In the genomic region with DNA sequence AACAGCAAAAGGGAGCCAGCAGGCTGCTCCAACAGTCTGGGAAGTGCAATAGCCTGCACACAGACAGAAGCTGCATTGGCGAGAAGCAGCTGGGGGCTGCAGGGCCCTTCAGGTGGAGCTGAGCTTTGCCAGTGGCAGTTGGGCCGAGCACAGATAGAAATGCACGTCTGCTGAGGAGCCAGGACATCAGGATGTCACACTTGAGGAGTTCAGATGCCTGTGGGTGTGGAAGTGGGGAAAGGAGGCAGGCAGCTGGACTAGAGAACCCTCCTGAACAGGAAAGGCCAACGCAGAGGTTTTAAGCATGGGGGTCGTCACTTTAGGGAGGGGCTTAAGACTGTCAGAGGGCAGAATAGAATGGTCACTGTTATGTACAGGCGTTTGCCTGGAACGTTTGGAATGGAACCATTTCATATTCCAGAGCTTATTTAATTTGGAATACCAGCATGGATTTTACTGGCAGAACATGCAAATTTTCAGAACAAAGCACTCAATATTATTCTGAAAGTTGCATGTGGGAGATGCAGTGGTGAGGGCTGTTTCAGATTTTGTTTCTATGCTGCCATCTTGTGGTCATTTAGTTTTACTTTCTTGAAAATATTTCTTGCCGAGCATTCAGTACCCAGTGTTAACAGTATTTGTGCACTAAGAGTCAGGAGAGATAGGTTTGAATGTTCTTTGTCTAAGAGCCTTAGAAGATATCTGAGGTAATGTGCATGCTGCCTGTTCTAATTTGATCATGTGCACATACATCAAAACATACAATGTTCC, we compare ENCODE assay signal across 8 mouse cellular contexts. TPM values are rescaled to one million over a fixed set of nuclear protein-coding genes. Genes with fewer than 3 reads are reported as not detected.
DNase-seq lines count a peak whose midpoint lies in the region; ATAC-seq and TF ChIP-seq lines count a peak whose summit lies in the region.

No protein-coding gene starts in this region.

- 48% methylated on average over 8 of the region's 8 CpGs for WGBS in heart, adult 2 months
- WGBS in embryonic facial prominence, embryonic 11.5 days: 49% methylated on average over 8 of the region's 8 CpGs
- 70% methylated on average over 8 of the region's 8 CpGs for WGBS in thymus, adult 2 months

- H3K27ac ChIP-seq in heart, adult 2 months: no peak overlapping the region
- H3K27ac ChIP-seq in embryonic facial prominence, embryonic 11.5 days (replicated peaks; ENCODE audit: low read depth, low read length): no peak overlapping the region
- H3K27ac ChIP-seq in thymus, adult 2 months (ENCODE audit: control insufficient read depth, insufficient read depth, low read length): no peak overlapping the region

- no peak for DNase-seq in heart, adult 2 months
- no peak for DNase-seq in heart, postnatal 36 days
- DNase-seq in CD4-positive, CD25-positive, alpha-beta regulatory T cell, adult 2 months (ENCODE audit: low read depth, low spot score): peak; percentile 68
- DNase-seq in embryonic facial prominence, embryonic 11.5 days (ENCODE audit: low spot score): peak; percentile 84
- peak; percentile 12 for DNase-seq in skeletal muscle tissue, adult 2 months (ENCODE audit: low read depth, low spot score)
- no peak for DNase-seq in thymus, adult 2 months
- no peak for DNase-seq in testis, postnatal 14 days (ENCODE audit: low spot score)

- H3K4me3 ChIP-seq in heart, adult 2 months: no peak overlapping the region
- H3K4me3 ChIP-seq in embryonic facial prominence, embryonic 11.5 days (ENCODE audit: low read depth, low read length): no peak overlapping the region
- no peak overlapping the region for H3K4me3 ChIP-seq in thymus, adult 2 months (ENCODE audit: control insufficient read depth, insufficient read depth, low read length)

- no peak for TF ChIP-seq EP300 in heart, adult 2 months (IDR thresholded peaks at IDR 0.05; ENCODE audit: insufficient read depth, low read depth, low read length)

- peak; percentile 77 for TF ChIP-seq CTCF in heart, adult 2 months (IDR thresholded peaks at IDR 0.05)
- no peak for TF ChIP-seq CTCF in thymus, adult 2 months (IDR thresholded peaks at IDR 0.05; ENCODE audit: borderline replicate concordance, control insufficient read depth, extremely low read depth, insufficient read depth, low read length, poor library complexity)

- no peaks in the 10 kb centered on the region for H3K4me1 ChIP-seq in heart, adult 2 months (ENCODE audit: control insufficient read depth, insufficient read depth, low read length)
- no peaks in the 10 kb centered on the region for H3K4me1 ChIP-seq in embryonic facial prominence, embryonic 11.5 days (ENCODE audit: control insufficient read depth, insufficient read depth, low read length)
- H3K4me1 ChIP-seq in thymus, adult 2 months (replicated peaks; ENCODE audit: control insufficient read depth, insufficient read depth, low read length): no peaks in the 10 kb centered on the region

- no peaks in the 10 kb centered on the region for H3K79me2 ChIP-seq in heart, adult 2 months (replicated peaks; ENCODE audit: control insufficient read depth, insufficient read depth, low read length)

- TF ChIP-seq POLR2A in heart, adult 2 months (IDR thresholded peaks at IDR 0.05; ENCODE audit: insufficient read depth, low read depth, low read length): no peak
- no peak for TF ChIP-seq POLR2A in thymus, adult 2 months (IDR thresholded peaks at IDR 0.05; ENCODE audit: control insufficient read depth, extremely low read depth, insufficient read depth, low read length, poor library complexity)

- no peak overlapping the region for H3K9ac ChIP-seq in heart, adult 2 months (ENCODE audit: low read depth, low read length)
- H3K9ac ChIP-seq in embryonic facial prominence, embryonic 11.5 days (replicated peaks; ENCODE audit: low read length): no peak overlapping the region; the same call in 1 of the 2 replicates

- H3K4me2 ChIP-seq in embryonic facial prominence, embryonic 11.5 days (ENCODE audit: low read depth, low read length): no peak overlapping the region

- no peaks in the 10 kb centered on the region for H3K9me3 ChIP-seq in embryonic facial prominence, embryonic 11.5 days (replicated peaks; ENCODE audit: control insufficient read depth, low read length)

- ATAC-seq in embryonic facial prominence, embryonic 11.5 days (replicated peaks; ENCODE audit: insufficient number of reproducible peaks, low FRiP score, low TSS enrichment, low read depth): no peak
- peak; percentile 85 for ATAC-seq in inflammation-experienced regulatory T-cells, adult 6 months

- intact Hi-C loops in heart, adult 2 months (cut with DNase I): loop anchor here (1.0 to 5.0 kb wide), 3 partner anchors 97 to 206 kb away; no protein-coding TSS in a partner anchor
- intact Hi-C loops in heart, postnatal 36 days (cut with DNase I): loop anchor here (1.0 kb wide), 1 partner anchor 206 kb away; no protein-coding TSS in a partner anchor

- no peaks in the 10 kb centered on the region for H3K27me3 ChIP-seq in heart, adult 2 months (ENCODE audit: control insufficient read depth, insufficient read depth, low read length)
- no peaks in the 10 kb centered on the region for H3K27me3 ChIP-seq in embryonic facial prominence, embryonic 11.5 days (ENCODE audit: control insufficient read depth, insufficient read depth, low read length)
- no peaks in the 10 kb centered on the region for H3K27me3 ChIP-seq in thymus, adult 2 months (ENCODE audit: control insufficient read depth, insufficient read depth, low read length)

- H3K36me3 ChIP-seq in heart, adult 2 months (ENCODE audit: control insufficient read depth, insufficient read depth, low read length): peaks cover 2% of the 10 kb centered on the region; the same call in 1 of the 2 replicates
- H3K36me3 ChIP-seq in embryonic facial prominence, embryonic 11.5 days (replicated peaks; ENCODE audit: control insufficient read depth, insufficient read depth, low read depth, low read length): no peaks in the 10 kb centered on the region; the same call in 1 of the 2 replicates
- peaks cover 4% of the 10 kb centered on the region; the same call in 1 of the 2 replicates for H3K36me3 ChIP-seq in thymus, adult 2 months (ENCODE audit: control insufficient read depth, insufficient read depth, low read length)

RNA-seq across cellular contexts. Expression of gene Lrrc66, which starts 5.2 kb away (rescaled TPM):
- not detected for total RNA-seq in heart, adult 2 months (2021)
- polyA plus RNA-seq in heart, adult 2 months (2012; rRNA removed): 0.04 TPM in 1 of 2 replicates, not detected in the other
- not detected for total RNA-seq in heart, postnatal 36 days (2021)
- 0.25 and 0.46 TPM in 2 replicates for polyA plus RNA-seq in embryonic facial prominence, embryonic 11.5 days (2014; fragmentation: Nextera tagmentation; extraction: Ambion mirVana)
- 1 to 10 TPM in 1 of 3 experiments, under 1 TPM in 1, not detected in 1; 0.29 to 1.4 TPM for polyA plus RNA-seq in inflammation-experienced regulatory T-cells, adult 6 months (2017; shearing (Covaris generic))
- 0.07 and 0.18 TPM in 2 replicates for polyA plus RNA-seq in thymus, adult 2 months (2012; rRNA removed)

RNA-seq across cellular contexts. Expression of gene Sgcb, which starts 10.1 kb away (rescaled TPM):
- total RNA-seq in heart, adult 2 months (2021): 100 to 1,000 TPM; 101 to 113 TPM
- polyA plus RNA-seq in heart, adult 2 months (2012; rRNA removed): 43.2 and 84.3 TPM in 2 replicates
- total RNA-seq in heart, postnatal 36 days (2021): 100 to 1,000 TPM in 1 of 2 experiments, 10 to 100 TPM in 1; 97.5 to 103 TPM
- polyA plus RNA-seq in embryonic facial prominence, embryonic 11.5 days (2014; fragmentation: Nextera tagmentation; extraction: Ambion mirVana): 23.9 and 25.6 TPM in 2 replicates
- polyA plus RNA-seq in inflammation-experienced regulatory T-cells, adult 6 months (2017; shearing (Covaris generic)): 10 to 100 TPM; 11.6 to 12.5 (median 12.4) TPM
- 7.6 and 8.9 TPM in 2 replicates for polyA plus RNA-seq in thymus, adult 2 months (2012; rRNA removed)

RNA-seq across cellular contexts. Expression of gene Spata18, which starts 13.7 kb away (rescaled TPM):
- total RNA-seq in heart, adult 2 months (2021): under 1 TPM; 0.21 to 0.30 TPM
- polyA plus RNA-seq in heart, adult 2 months (2012; rRNA removed): 0.91 and 1.3 TPM in 2 replicates
- under 1 TPM; 0.27 to 0.28 TPM for total RNA-seq in heart, postnatal 36 days (2021)
- polyA plus RNA-seq in embryonic facial prominence, embryonic 11.5 days (2014; fragmentation: Nextera tagmentation; extraction: Ambion mirVana): 0.14 and 0.21 TPM in 2 replicates
- not detected for polyA plus RNA-seq in inflammation-experienced regulatory T-cells, adult 6 months (2017; shearing (Covaris generic))
- 0.19 and 0.42 TPM in 2 replicates for polyA plus RNA-seq in thymus, adult 2 months (2012; rRNA removed)

Comparison
In these comparisons a context has a peak if more than half of its experiments do, and no peak if none do; other contexts are left out.
1. DNase-seq: peak in CD4-positive, CD25-positive, alpha-beta regulatory T cell, adult 2 months (single experiment), embryonic facial prominence, embryonic 11.5 days (single experiment) and skeletal muscle tissue, adult 2 months (single experiment); none in heart, adult 2 months (0 of 2), heart, postnatal 36 days (0 of 2), thymus, adult 2 months (single experiment) and testis, postnatal 14 days (single experiment).